In the genomic region with DNA sequence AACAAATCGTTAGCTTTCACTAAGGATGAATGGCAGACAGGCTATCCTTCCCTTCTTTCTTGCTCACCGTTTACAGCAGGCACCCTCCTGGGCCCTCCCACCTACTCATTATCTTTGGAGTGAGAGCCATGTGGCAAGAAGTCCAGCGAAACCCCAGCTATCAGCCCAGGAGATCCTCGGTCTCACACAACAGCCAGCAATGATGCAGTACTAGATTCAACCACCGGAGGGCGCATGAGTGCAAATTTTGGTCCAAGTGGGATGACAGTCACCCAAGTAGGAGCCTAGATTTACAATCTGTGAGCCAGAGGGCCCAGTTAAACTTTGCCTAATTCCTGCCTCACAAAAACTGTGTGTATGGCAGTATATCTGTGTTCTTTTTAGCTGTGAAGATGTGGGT, we compare ENCODE assay signal across 7 mouse cellular contexts. TPM values are rescaled to one million over a fixed set of nuclear protein-coding genes. Genes with fewer than 3 reads are reported as not detected.
DNase-seq lines count a peak whose midpoint lies in the region; ATAC-seq lines count a peak whose summit lies in the region.

No protein-coding gene starts in this region.

- WGBS in intestine, embryonic 16.5 days, result 3% methylated on average over 6 of the region's 6 CpGs
- WGBS in midbrain, embryonic 11.5 days, result 2% methylated on average over 6 of the region's 6 CpGs

- H3K27me3 ChIP-seq in intestine, embryonic 16.5 days (replicated peaks; ENCODE audit: control insufficient read depth, insufficient read depth, low read length), result peaks cover 12% of the 10 kb centered on the region
- H3K27me3 ChIP-seq in midbrain, embryonic 11.5 days (ENCODE audit: control insufficient read depth, insufficient read depth, low read length), result peaks cover 22% of the 10 kb centered on the region

- peak; percentile 89 for DNase-seq in adrenal gland, adult 2 months
- peak; percentile 79 for DNase-seq in embryo, embryonic 11.5 days (ENCODE audit: low read depth, low spot score)
- peak; percentile 80 to 82 for DNase-seq in gastrocnemius, postnatal 4 days (ENCODE audit: low spot score in 2 of 2)
- peak; percentile 93 for DNase-seq in left cerebral cortex, postnatal 25 days (ENCODE audit: low spot score in 2 of 2)
- DNase-seq in midbrain, embryonic 11.5 days (ENCODE audit: low spot score, missing footprints), result peak; percentile 100
- peak; percentile 97 for DNase-seq in right cerebral cortex, postnatal 4 days

- H3K27ac ChIP-seq in intestine, embryonic 16.5 days (ENCODE audit: low read length), result no peak overlapping the region
- no peak overlapping the region for H3K27ac ChIP-seq in midbrain, embryonic 11.5 days (ENCODE audit: low read depth, low read length)

- ATAC-seq in intestine, embryonic 16.5 days, result peak; percentile 51; the same call in 1 of the 2 replicates
- ATAC-seq in midbrain, embryonic 11.5 days (ENCODE audit: low FRiP score), result peak; percentile 58

- intact Hi-C loops in left cerebral cortex, postnatal 25 days (cut with DNase I), result loop anchor here (1.0 to 5.0 kb wide), 2 partner anchors 32 to 65 kb away; no protein-coding TSS in a partner anchor

- no peaks in the 10 kb centered on the region for H3K36me3 ChIP-seq in intestine, embryonic 16.5 days (ENCODE audit: control insufficient read depth, insufficient read depth, low read length)
- no peaks in the 10 kb centered on the region for H3K36me3 ChIP-seq in midbrain, embryonic 11.5 days (ENCODE audit: control insufficient read depth, insufficient read depth, low read length)

- peaks cover 4% of the 10 kb centered on the region; the same call in 1 of the 2 replicates for H3K4me1 ChIP-seq in intestine, embryonic 16.5 days (ENCODE audit: control insufficient read depth, insufficient read depth, low read length)
- peaks cover 6% of the 10 kb centered on the region for H3K4me1 ChIP-seq in midbrain, embryonic 11.5 days (ENCODE audit: control insufficient read depth, insufficient read depth, low read length)

- no peak overlapping the region for H3K4me2 ChIP-seq in intestine, embryonic 16.5 days (ENCODE audit: low read depth, low read length)
- H3K4me2 ChIP-seq in midbrain, embryonic 11.5 days, result no peak overlapping the region

- no peaks in the 10 kb centered on the region for H3K9me3 ChIP-seq in intestine, embryonic 16.5 days (ENCODE audit: control insufficient read depth, low read length)
- H3K9me3 ChIP-seq in midbrain, embryonic 11.5 days (ENCODE audit: control insufficient read depth, low read length), result no peaks in the 10 kb centered on the region

- no peak overlapping the region for H3K9ac ChIP-seq in intestine, embryonic 16.5 days (ENCODE audit: low read depth, low read length)
- H3K9ac ChIP-seq in midbrain, embryonic 11.5 days (ENCODE audit: low read length), result no peak overlapping the region

- no peak overlapping the region for H3K4me3 ChIP-seq in intestine, embryonic 16.5 days (ENCODE audit: low read length)
- H3K4me3 ChIP-seq in midbrain, embryonic 11.5 days (ENCODE audit: low read depth, low read length), result no peak overlapping the region

RNA-seq across cellular contexts. Expression of a gene that starts 5.2 kb away (rescaled TPM):
- total RNA-seq in adrenal gland, adult 2 months (2021), result 100 to 1,000 TPM; 158 to 202 TPM
- 19.3 and 19.6 TPM in 2 replicates for polyA plus RNA-seq in adrenal gland, adult 2 months (2012; rRNA removed)
- total RNA-seq in gastrocnemius, postnatal 4 days (2021), result 100 to 1,000 TPM in 1 of 2 experiments, 10 to 100 TPM in 1; 83.6 to 103 TPM
- 600 and 738 TPM in 2 replicates for polyA plus RNA-seq in intestine, embryonic 16.5 days (2015; fragmentation: Nextera tagmentation; extraction: Ambion mirVana)
- 100 to 1,000 TPM; 386 to 457 TPM for total RNA-seq in left cerebral cortex, postnatal 25 days (2021)
- polyA plus RNA-seq in midbrain, embryonic 11.5 days (2014; fragmentation: Nextera tagmentation; extraction: Ambion mirVana), result 22.9 and 29.8 TPM in 2 replicates

RNA-seq across cellular contexts. Expression of a gene that starts 11.6 kb away (rescaled TPM):
- 100 to 1,000 TPM; 282 to 394 TPM for total RNA-seq in adrenal gland, adult 2 months (2021)
- polyA plus RNA-seq in adrenal gland, adult 2 months (2012; rRNA removed), result 895 and 922 TPM in 2 replicates
- total RNA-seq in gastrocnemius, postnatal 4 days (2021), result 10 to 100 TPM; 42.4 to 49.1 TPM
- polyA plus RNA-seq in intestine, embryonic 16.5 days (2015; fragmentation: Nextera tagmentation; extraction: Ambion mirVana), result 3,631 and 3,684 TPM in 2 replicates
- total RNA-seq in left cerebral cortex, postnatal 25 days (2021), result 100 to 1,000 TPM; 501 to 574 TPM
- polyA plus RNA-seq in midbrain, embryonic 11.5 days (2014; fragmentation: Nextera tagmentation; extraction: Ambion mirVana), result 87.0 and 94.1 TPM in 2 replicates

RNA-seq across cellular contexts. Expression of a gene that starts 14.8 kb away (rescaled TPM):
- 1 to 10 TPM; 4.1 to 4.7 TPM for total RNA-seq in adrenal gland, adult 2 months (2021)
- polyA plus RNA-seq in adrenal gland, adult 2 months (2012; rRNA removed), result 1.0 and 1.9 TPM in 2 replicates
- total RNA-seq in gastrocnemius, postnatal 4 days (2021), result 10 to 100 TPM; 11.4 to 18.3 TPM
- polyA plus RNA-seq in intestine, embryonic 16.5 days (2015; fragmentation: Nextera tagmentation; extraction: Ambion mirVana), result 5.4 and 5.5 TPM in 2 replicates
- total RNA-seq in left cerebral cortex, postnatal 25 days (2021), result 100 to 1,000 TPM; 827 to 906 TPM
- 8.5 and 12.0 TPM in 2 replicates for polyA plus RNA-seq in midbrain, embryonic 11.5 days (2014; fragmentation: Nextera tagmentation; extraction: Ambion mirVana)

RNA-seq across cellular contexts. Expression of a gene that starts 30.2 kb away (rescaled TPM):
- not detected for total RNA-seq in adrenal gland, adult 2 months (2021)
- polyA plus RNA-seq in adrenal gland, adult 2 months (2012; rRNA removed), result not detected in 2 replicates
- total RNA-seq in gastrocnemius, postnatal 4 days (2021), result not detected
- polyA plus RNA-seq in intestine, embryonic 16.5 days (2015; fragmentation: Nextera tagmentation; extraction: Ambion mirVana), result 5.5 and 6.3 TPM in 2 replicates
- total RNA-seq in left cerebral cortex, postnatal 25 days (2021), result not detected
- polyA plus RNA-seq in midbrain, embryonic 11.5 days (2014; fragmentation: Nextera tagmentation; extraction: Ambion mirVana), result not detected in 2 replicates

RNA-seq across cellular contexts. Expression of a gene that starts 47.1 kb away (rescaled TPM):
- total RNA-seq in adrenal gland, adult 2 months (2021), result 10 to 100 TPM; 12.3 to 17.5 TPM
- 5.3 and 5.4 TPM in 2 replicates for polyA plus RNA-seq in adrenal gland, adult 2 months (2012; rRNA removed)
- 10 to 100 TPM; 26.7 to 32.9 TPM for total RNA-seq in gastrocnemius, postnatal 4 days (2021)
- 56.9 and 66.4 TPM in 2 replicates for polyA plus RNA-seq in intestine, embryonic 16.5 days (2015; fragmentation: Nextera tagmentation; extraction: Ambion mirVana)
- 10 to 100 TPM; 40.7 to 62.8 TPM for total RNA-seq in left cerebral cortex, postnatal 25 days (2021)
- 118 and 121 TPM in 2 replicates for polyA plus RNA-seq in midbrain, embryonic 11.5 days (2014; fragmentation: Nextera tagmentation; extraction: Ambion mirVana)

Comparison
In these comparisons a context has a peak if more than half of its experiments do, and no peak if none do; other contexts are left out.
1. RNA of a gene that starts 11.6 kb away (total RNA-seq): 501 to 574 TPM in left cerebral cortex, postnatal 25 days and 282 to 394 TPM in adrenal gland, adult 2 months; 42.4 to 49.1 TPM in gastrocnemius, postnatal 4 days; every median in the first group is over 4 times any median in the second.
2. RNA of a gene that starts 14.8 kb away (total RNA-seq): 827 to 906 TPM in left cerebral cortex, postnatal 25 days; 11.4 to 18.3 TPM in gastrocnemius, postnatal 4 days and 4.1 to 4.7 TPM in adrenal gland, adult 2 months; every median in the first group is over 10 times any median in the second.
3. Peak in every context shown above with its lines, with median percentiles within 50 percentile points of each other: DNase-seq.